Mouse (Mus musculus): Measurements from ENCODE around the gene Macrod2.

- TF ChIP-seq POLR2A (IDR thresholded peaks at IDR 0.05; ENCODE audit: insufficient read depth, low read depth, low read length), result no peak
- TF ChIP-seq CTCF (IDR thresholded peaks at IDR 0.05; ENCODE audit: insufficient read depth, low read depth, low read length), result no peak
Measured at GRCm38 (mm10) chr2:141816266-141816665, 1421.2 kb downstream of the Macrod2 start.
